Mouse (Mus musculus): ENCODE results near the gene Arhgap10. TPM values are rescaled to one million over a fixed set of nuclear protein-coding genes. Genes with fewer than 3 reads are reported as not detected.

Gene Arhgap10
- total and polyA plus RNA-seq, 2 experiments from 2014 or later: 2.3 to 5.4 TPM

DNA sequence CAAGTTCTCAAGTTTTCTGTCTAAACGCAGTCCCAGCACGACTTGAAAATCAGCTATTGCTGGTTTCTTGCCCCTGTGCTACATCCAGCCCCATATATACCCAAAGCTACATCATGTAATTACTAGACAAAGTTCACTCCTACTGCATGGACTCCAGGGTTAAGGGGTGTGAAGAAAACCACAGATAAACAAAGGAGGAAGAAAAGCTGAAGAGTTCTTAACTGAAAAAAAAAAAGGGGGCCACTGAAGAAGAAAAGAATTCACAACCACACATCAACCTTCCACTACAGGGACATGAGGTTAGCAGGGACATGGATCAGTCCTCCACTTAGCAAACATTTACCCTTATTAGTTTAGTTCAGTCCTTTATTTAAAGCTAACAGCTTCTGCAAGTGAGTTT lies 141.8 kb downstream of the Arhgap10 start:
- Histone ChIP-seq H3K4me3 (ENCODE audit: low read depth, low read length) (no peak overlapping the region), H3K27me3 (ENCODE audit: insufficient read depth, low read length) (no peaks in the 10 kb centered on the region), H3K9me3 (ENCODE audit: low read length) (no peaks in the 10 kb centered on the region), H3K27ac (ENCODE audit: low read depth, low read length) (no peak overlapping the region), H3K4me2 (ENCODE audit: low read depth, low read length, poor library complexity, severe bottlenecking) (no peak overlapping the region), H3K4me1 (ENCODE audit: insufficient read depth, low read length) (no peaks in the 10 kb centered on the region), H3K36me3 (ENCODE audit: insufficient read depth, low read length) (no peaks in the 10 kb centered on the region), H3K9ac (replicated peaks; ENCODE audit: low read length, poor library complexity, severe bottlenecking) (no peak overlapping the region)
- no peak for DNase-seq (ENCODE audit: low spot score)
- WGBS: 83% methylated on average over 2 of the region's 2 CpGs
- TF ChIP-seq CTCF (IDR thresholded peaks at IDR 0.05): no peak
- no peak for ATAC-seq (ENCODE audit: low FRiP score)

DNA sequence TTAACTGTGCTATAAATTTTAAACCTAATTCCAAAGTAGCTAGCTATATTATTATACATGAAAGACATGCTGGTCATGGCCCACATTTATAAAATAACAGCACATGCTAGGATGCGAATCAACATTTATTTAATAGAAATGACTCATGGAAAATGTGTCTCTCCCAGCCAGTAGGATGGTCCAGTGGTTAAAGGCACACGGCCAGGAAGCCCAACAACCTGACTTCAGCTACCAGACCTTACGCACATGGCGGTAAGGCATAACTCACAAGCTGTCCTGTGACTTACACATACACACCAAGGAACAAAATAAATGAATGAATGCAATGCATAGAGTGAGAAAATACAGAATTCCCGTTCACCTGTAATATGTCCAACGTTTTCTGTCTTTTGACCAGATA lies 146.7 kb downstream of the Arhgap10 start:
- WGBS: 93% methylated on average over 6 of the region's 6 CpGs
- Histone ChIP-seq H3K4me3 (ENCODE audit: low read depth, low read length) (no peak overlapping the region), H3K4me2 (ENCODE audit: low read depth, low read length, poor library complexity, severe bottlenecking) (no peak overlapping the region), H3K27me3 (ENCODE audit: insufficient read depth, low read length) (no peaks in the 10 kb centered on the region), H3K4me1 (ENCODE audit: insufficient read depth, low read length) (peaks cover 4% of the 10 kb centered on the region; the same call in 1 of the 2 replicates), H3K27ac (ENCODE audit: low read depth, low read length) (no peak overlapping the region), H3K9ac (replicated peaks; ENCODE audit: low read length, poor library complexity, severe bottlenecking) (no peak overlapping the region), H3K36me3 (ENCODE audit: insufficient read depth, low read length) (no peaks in the 10 kb centered on the region), H3K9me3 (ENCODE audit: low read length) (no peaks in the 10 kb centered on the region)
- TF ChIP-seq CTCF (IDR thresholded peaks at IDR 0.05): no peak
- DNase-seq (ENCODE audit: low spot score): no peak
- ATAC-seq (ENCODE audit: low FRiP score): no peak

DNA sequence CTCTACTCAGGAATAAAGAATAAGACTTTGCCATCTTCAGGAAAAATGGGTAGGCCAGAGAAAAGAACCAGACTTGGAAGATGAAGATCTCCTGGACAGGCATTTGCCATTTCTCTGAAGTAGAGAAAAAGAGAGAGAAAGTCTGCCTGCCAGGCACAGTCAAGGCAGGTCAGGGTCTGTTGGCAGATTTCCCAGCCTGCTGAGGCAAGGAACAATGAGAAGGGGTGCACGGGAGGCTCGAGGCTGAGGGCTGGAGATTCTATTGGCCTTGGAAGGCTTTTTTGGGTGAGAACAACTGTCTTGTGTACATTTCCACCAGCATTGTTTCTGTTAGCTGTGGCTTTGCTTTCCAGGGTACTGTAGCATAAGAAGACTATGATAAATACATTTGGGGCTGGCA lies 147.4 kb downstream of the Arhgap10 start:
- no peak for TF ChIP-seq CTCF (IDR thresholded peaks at IDR 0.05)
- H3K9ac ChIP-seq (replicated peaks; ENCODE audit: low read length, poor library complexity, severe bottlenecking): no peak overlapping the region
- H3K4me3 ChIP-seq (ENCODE audit: low read depth, low read length): no peak overlapping the region
- ATAC-seq (ENCODE audit: low FRiP score): no peak
- WGBS: 12% methylated on average over 2 of the region's 2 CpGs
- H3K4me2 ChIP-seq (ENCODE audit: low read depth, low read length, poor library complexity, severe bottlenecking): no peak overlapping the region
- no peaks in the 10 kb centered on the region for H3K27me3 ChIP-seq (ENCODE audit: insufficient read depth, low read length)
- H3K4me1 ChIP-seq (ENCODE audit: insufficient read depth, low read length): peaks cover 4% of the 10 kb centered on the region; the same call in 1 of the 2 replicates
- peak; percentile 30 for DNase-seq (ENCODE audit: low spot score)
- H3K9me3 ChIP-seq (ENCODE audit: low read length): no peaks in the 10 kb centered on the region
- H3K36me3 ChIP-seq (ENCODE audit: insufficient read depth, low read length): no peaks in the 10 kb centered on the region
- H3K27ac ChIP-seq (ENCODE audit: low read depth, low read length): no peak overlapping the region

DNA sequence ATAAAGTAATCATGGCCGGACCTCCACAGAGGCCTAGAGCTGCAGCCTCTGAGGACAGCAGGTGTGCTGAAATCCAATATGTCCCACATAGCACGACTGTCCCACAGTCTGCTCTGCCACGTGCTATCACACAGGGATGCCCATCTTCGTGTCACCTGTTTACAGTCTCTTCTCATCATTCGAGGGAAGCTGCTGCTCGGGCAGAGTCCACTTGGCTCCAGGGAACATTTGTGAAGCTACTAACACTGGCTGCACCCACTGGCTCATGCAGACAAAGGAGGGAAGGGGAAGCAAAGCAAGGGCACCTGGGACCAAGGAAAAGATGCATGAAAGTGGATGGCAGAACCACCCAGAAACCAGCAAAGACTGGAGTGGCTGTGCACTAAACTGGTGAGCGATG lies 148.1 kb downstream of the Arhgap10 start:
- H3K9me3 ChIP-seq (ENCODE audit: low read length): no peaks in the 10 kb centered on the region
- no peak overlapping the region for H3K4me2 ChIP-seq (ENCODE audit: low read depth, low read length, poor library complexity, severe bottlenecking)
- peaks cover 4% of the 10 kb centered on the region; the same call in 1 of the 2 replicates for H3K4me1 ChIP-seq (ENCODE audit: insufficient read depth, low read length)
- H3K4me3 ChIP-seq (ENCODE audit: low read depth, low read length): no peak overlapping the region
- WGBS: 81% methylated on average over 7 of the region's 7 CpGs
- no peak overlapping the region for H3K27ac ChIP-seq (ENCODE audit: low read depth, low read length)
- ATAC-seq (ENCODE audit: low FRiP score) (no peak), DNase-seq (ENCODE audit: low spot score) (no peak)
- TF ChIP-seq CTCF (IDR thresholded peaks at IDR 0.05): no peak
- H3K36me3 ChIP-seq (ENCODE audit: insufficient read depth, low read length): no peaks in the 10 kb centered on the region
- H3K9ac ChIP-seq (replicated peaks; ENCODE audit: low read length, poor library complexity, severe bottlenecking): no peak overlapping the region
- no peaks in the 10 kb centered on the region for H3K27me3 ChIP-seq (ENCODE audit: insufficient read depth, low read length)

DNA sequence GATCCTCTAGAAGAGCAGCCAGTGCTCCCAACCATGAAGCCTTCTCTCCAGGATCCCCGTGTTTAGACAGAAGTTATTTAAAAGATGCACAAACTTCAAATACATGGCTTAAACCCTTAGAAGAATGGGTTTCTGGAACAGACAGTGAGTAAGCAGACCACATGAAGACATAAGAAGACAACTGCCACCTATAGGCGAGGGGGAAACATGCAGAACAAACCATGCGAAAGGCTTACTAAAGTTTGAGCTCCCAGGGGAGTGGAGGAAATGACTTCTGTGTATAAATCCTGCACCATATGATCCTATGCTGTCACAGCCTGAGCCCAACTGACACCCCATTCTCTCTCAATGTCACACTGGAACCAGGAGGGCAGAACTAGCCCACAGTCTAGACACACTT lies 150.7 kb downstream of the Arhgap10 start:
- Histone ChIP-seq H3K9ac (replicated peaks; ENCODE audit: low read length, poor library complexity, severe bottlenecking) (no peak overlapping the region), H3K9me3 (ENCODE audit: low read length) (no peaks in the 10 kb centered on the region), H3K27me3 (ENCODE audit: insufficient read depth, low read length) (no peaks in the 10 kb centered on the region), H3K4me3 (ENCODE audit: low read depth, low read length) (no peak overlapping the region), H3K36me3 (ENCODE audit: insufficient read depth, low read length) (no peaks in the 10 kb centered on the region), H3K4me2 (ENCODE audit: low read depth, low read length, poor library complexity, severe bottlenecking) (no peak overlapping the region), H3K4me1 (ENCODE audit: insufficient read depth, low read length) (peaks cover 4% of the 10 kb centered on the region; the same call in 1 of the 2 replicates), H3K27ac (ENCODE audit: low read depth, low read length) (no peak overlapping the region)
- ATAC-seq (ENCODE audit: low FRiP score): no peak
- peak; percentile 55 for TF ChIP-seq CTCF (IDR thresholded peaks at IDR 0.05)
- 55% methylated on average over 3 of the region's 3 CpGs for WGBS
- DNase-seq (ENCODE audit: low spot score): peak; percentile 35

DNA sequence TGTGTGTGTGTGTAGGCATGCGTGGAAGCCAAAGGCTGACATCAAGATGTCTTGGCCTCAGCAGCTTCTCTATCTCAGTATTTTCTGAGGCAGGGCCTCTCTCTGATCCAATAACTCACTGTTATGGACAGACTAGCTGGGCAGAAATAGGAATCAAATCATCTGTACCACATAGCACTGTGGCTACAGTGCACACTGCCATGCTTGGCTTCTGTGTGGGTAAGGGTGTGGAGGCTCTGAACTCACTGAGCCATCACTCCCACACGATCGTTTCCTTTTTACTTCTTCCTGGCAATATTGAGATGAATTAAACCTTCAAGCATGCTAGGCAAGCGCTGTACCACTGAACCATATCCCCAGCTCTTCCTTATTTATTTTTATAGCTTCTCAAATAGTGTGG lies 151.3 kb downstream of the Arhgap10 start:
- H3K4me1 ChIP-seq (ENCODE audit: insufficient read depth, low read length): peaks cover 4% of the 10 kb centered on the region; the same call in 1 of the 2 replicates
- no peak for ATAC-seq (ENCODE audit: low FRiP score)
- no peak overlapping the region for H3K9ac ChIP-seq (replicated peaks; ENCODE audit: low read length, poor library complexity, severe bottlenecking)
- no peaks in the 10 kb centered on the region for H3K36me3 ChIP-seq (ENCODE audit: insufficient read depth, low read length)
- DNase-seq (ENCODE audit: low spot score): no peak
- TF ChIP-seq CTCF (IDR thresholded peaks at IDR 0.05): no peak
- H3K9me3 ChIP-seq (ENCODE audit: low read length): no peaks in the 10 kb centered on the region
- no peak overlapping the region for H3K4me3 ChIP-seq (ENCODE audit: low read depth, low read length)
- WGBS: 91% methylated on average over 4 of the region's 4 CpGs
- H3K4me2 ChIP-seq (ENCODE audit: low read depth, low read length, poor library complexity, severe bottlenecking): no peak overlapping the region
- no peaks in the 10 kb centered on the region for H3K27me3 ChIP-seq (ENCODE audit: insufficient read depth, low read length)
- no peak overlapping the region for H3K27ac ChIP-seq (ENCODE audit: low read depth, low read length)
